Mouse (Mus musculus): ENCODE results near the gene Mtus2. TPM values are rescaled to one million over a fixed set of nuclear protein-coding genes. Genes with fewer than 3 reads are reported as not detected.

Mtus2 gene
- total and polyA plus RNA-seq, 2 experiments: 0.18 to 0.66 TPM

DNA sequence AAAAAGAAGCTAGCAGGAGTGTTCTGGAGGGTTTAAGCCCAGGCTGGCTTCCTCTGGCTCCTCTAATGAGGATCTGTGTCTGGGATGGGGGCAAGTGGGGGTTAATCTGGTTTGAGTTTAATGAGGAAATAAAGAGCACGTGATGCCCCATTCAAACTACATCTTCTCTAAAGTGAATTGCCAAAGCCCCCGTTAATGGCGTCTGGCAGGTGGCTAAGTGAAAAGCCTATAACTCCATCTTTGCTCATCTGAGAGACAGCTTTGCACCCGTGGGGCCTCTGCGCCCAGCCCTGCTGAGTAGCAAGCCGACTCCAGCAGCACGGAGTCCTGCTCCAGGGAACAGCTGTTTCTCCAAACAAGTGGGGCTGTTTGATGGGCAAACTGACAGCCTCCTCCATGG is 332.8 kb downstream of the Mtus2 start:
- H3K9ac ChIP-seq (ENCODE audit: low read depth, low read length): no peak overlapping the region
- no peak overlapping the region for H3K4me3 ChIP-seq (ENCODE audit: insufficient read depth, low read depth, low read length)
- no peaks in the 10 kb centered on the region for H3K4me1 ChIP-seq (ENCODE audit: control insufficient read depth, insufficient read depth, low read length)
- DNase-seq (ENCODE audit: extremely low read depth, low read depth, low spot score): no peak
- H3K79me2 ChIP-seq (ENCODE audit: control insufficient read depth, insufficient read depth, low read length): no peaks in the 10 kb centered on the region
- H3K36me3 ChIP-seq (ENCODE audit: control insufficient read depth, insufficient read depth, low read length): no peaks in the 10 kb centered on the region
- WGBS: 89% methylated on average over 7 of the region's 7 CpGs
- no peaks in the 10 kb centered on the region for H3K27me3 ChIP-seq (ENCODE audit: control insufficient read depth, insufficient read depth, low read length)
- TF ChIP-seq POLR2A (IDR thresholded peaks at IDR 0.05; ENCODE audit: extremely low read depth, insufficient read depth, low read length) (no peak), CTCF (IDR thresholded peaks at IDR 0.05; ENCODE audit: low read depth, low read length) (no peak)
- H3K27ac ChIP-seq (replicated peaks; ENCODE audit: insufficient read depth, low read depth, low read length): no peak overlapping the region

- H3K27ac ChIP-seq (replicated peaks; ENCODE audit: insufficient read depth, low read depth, low read length): no peak overlapping the region
- DNase-seq (ENCODE audit: extremely low read depth, low read depth, low spot score): no peak
- TF ChIP-seq POLR2A (IDR thresholded peaks at IDR 0.05; ENCODE audit: extremely low read depth, insufficient read depth, low read length) (no peak), CTCF (IDR thresholded peaks at IDR 0.05; ENCODE audit: low read depth, low read length) (no peak)
- H3K9ac ChIP-seq (ENCODE audit: low read depth, low read length): no peak overlapping the region
- H3K4me1 ChIP-seq (ENCODE audit: control insufficient read depth, insufficient read depth, low read length): no peaks in the 10 kb centered on the region
- H3K36me3 ChIP-seq (ENCODE audit: control insufficient read depth, insufficient read depth, low read length): no peaks in the 10 kb centered on the region
- 75% methylated on average over 7 of the region's 7 CpGs for WGBS
- no peaks in the 10 kb centered on the region for H3K27me3 ChIP-seq (ENCODE audit: control insufficient read depth, insufficient read depth, low read length)
- H3K4me3 ChIP-seq (ENCODE audit: insufficient read depth, low read depth, low read length): no peak overlapping the region
- H3K79me2 ChIP-seq (ENCODE audit: control insufficient read depth, insufficient read depth, low read length): no peaks in the 10 kb centered on the region
Observed at GRCm38 (mm10) chr5:148292862-148293261, 335.7 kb downstream of the Mtus2 start.

- H3K27ac ChIP-seq (replicated peaks; ENCODE audit: insufficient read depth, low read depth, low read length): no peak overlapping the region
- H3K9ac ChIP-seq (ENCODE audit: low read depth, low read length): no peak overlapping the region
- 88% methylated on average over 7 of the region's 7 CpGs for WGBS
Observed at GRCm38 (mm10) chr5:148293346-148293745, 336.2 kb downstream of the Mtus2 start.

DNA sequence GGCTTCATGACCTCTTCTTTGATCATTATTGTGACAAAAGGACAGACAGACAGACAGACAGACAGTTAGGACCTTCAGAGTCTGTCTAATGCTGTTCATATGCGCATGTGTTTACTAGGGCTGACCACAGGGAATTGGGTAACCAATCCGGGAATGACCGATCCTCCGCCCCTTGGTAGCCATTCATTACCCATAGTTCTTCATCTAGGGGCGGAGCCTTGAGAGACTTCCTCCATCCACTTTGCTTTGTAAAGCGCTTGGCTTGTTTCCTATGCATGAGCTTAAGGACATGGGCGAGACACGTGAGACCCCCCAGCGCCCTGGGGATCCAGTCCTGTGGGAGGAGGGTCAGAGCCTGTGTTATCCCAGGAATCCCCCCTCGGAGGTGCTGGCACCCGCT is 345.8 kb downstream of the Mtus2 start:
- Histone ChIP-seq H3K9ac (ENCODE audit: low read depth, low read length) (peak overlapping the region; percentile 31), H3K79me2 (ENCODE audit: control insufficient read depth, insufficient read depth, low read length) (no peaks in the 10 kb centered on the region), H3K4me3 (ENCODE audit: insufficient read depth, low read depth, low read length) (peak overlapping the region; percentile 87), H3K27ac (replicated peaks; ENCODE audit: insufficient read depth, low read depth, low read length) (no peak overlapping the region), H3K27me3 (ENCODE audit: control insufficient read depth, insufficient read depth, low read length) (no peaks in the 10 kb centered on the region), H3K36me3 (ENCODE audit: control insufficient read depth, insufficient read depth, low read length) (no peaks in the 10 kb centered on the region), H3K4me1 (ENCODE audit: control insufficient read depth, insufficient read depth, low read length) (no peaks in the 10 kb centered on the region)
- WGBS: 76% methylated on average over 11 of the region's 11 CpGs
- TF ChIP-seq POLR2A (IDR thresholded peaks at IDR 0.05; ENCODE audit: extremely low read depth, insufficient read depth, low read length) (no peak), CTCF (IDR thresholded peaks at IDR 0.05; ENCODE audit: low read depth, low read length) (no peak)
- DNase-seq (ENCODE audit: extremely low read depth, low read depth, low spot score): peak; percentile 4

More at GRCm38 (mm10) chr5:148293346-148293745, 336.2 kb downstream of the Mtus2 start:
- no peak for DNase-seq (ENCODE audit: extremely low read depth, low read depth, low spot score)
- no peak overlapping the region for H3K4me3 ChIP-seq (ENCODE audit: insufficient read depth, low read depth, low read length)
- TF ChIP-seq CTCF (IDR thresholded peaks at IDR 0.05; ENCODE audit: low read depth, low read length) (peak; percentile 46; the same call in 1 of the 2 replicates), POLR2A (IDR thresholded peaks at IDR 0.05; ENCODE audit: extremely low read depth, insufficient read depth, low read length) (no peak)
- no peaks in the 10 kb centered on the region for H3K4me1 ChIP-seq (ENCODE audit: control insufficient read depth, insufficient read depth, low read length)
- H3K79me2 ChIP-seq (ENCODE audit: control insufficient read depth, insufficient read depth, low read length): no peaks in the 10 kb centered on the region
- H3K27me3 ChIP-seq (ENCODE audit: control insufficient read depth, insufficient read depth, low read length): no peaks in the 10 kb centered on the region
- H3K36me3 ChIP-seq (ENCODE audit: control insufficient read depth, insufficient read depth, low read length): no peaks in the 10 kb centered on the region

DNA sequence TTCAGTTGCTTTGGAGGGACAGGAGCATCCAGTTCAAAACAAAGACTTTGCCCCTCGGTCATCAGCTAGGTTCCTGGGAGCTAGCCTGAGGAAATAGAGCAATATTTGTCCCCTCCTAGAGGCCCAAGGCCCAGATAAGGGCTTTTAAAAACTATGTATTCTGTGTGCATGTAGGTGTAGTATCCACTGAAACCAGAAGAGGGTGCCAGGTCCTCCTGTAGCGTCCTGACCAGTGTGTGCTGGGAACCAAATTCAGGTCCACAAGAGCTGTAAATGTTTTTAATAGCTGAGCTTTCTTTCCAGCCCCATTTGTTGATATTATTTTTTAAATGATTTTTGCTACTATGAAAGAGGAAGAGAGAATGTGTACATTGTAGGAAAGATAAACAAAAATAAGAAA is 347.0 kb downstream of the Mtus2 start:
- no peak for DNase-seq (ENCODE audit: extremely low read depth, low read depth, low spot score)
- Histone ChIP-seq H3K36me3 (ENCODE audit: control insufficient read depth, insufficient read depth, low read length) (no peaks in the 10 kb centered on the region), H3K4me3 (ENCODE audit: insufficient read depth, low read depth, low read length) (no peak overlapping the region), H3K4me1 (ENCODE audit: control insufficient read depth, insufficient read depth, low read length) (no peaks in the 10 kb centered on the region), H3K9ac (ENCODE audit: low read depth, low read length) (no peak overlapping the region), H3K79me2 (ENCODE audit: control insufficient read depth, insufficient read depth, low read length) (no peaks in the 10 kb centered on the region), H3K27me3 (ENCODE audit: control insufficient read depth, insufficient read depth, low read length) (no peaks in the 10 kb centered on the region), H3K27ac (replicated peaks; ENCODE audit: insufficient read depth, low read depth, low read length) (no peak overlapping the region)
- 85% methylated on average over 2 of the region's 2 CpGs for WGBS
- no peak for TF ChIP-seq CTCF (IDR thresholded peaks at IDR 0.05; ENCODE audit: low read depth, low read length)
- no peak for TF ChIP-seq POLR2A (IDR thresholded peaks at IDR 0.05; ENCODE audit: extremely low read depth, insufficient read depth, low read length)

GRCm38 (mm10) chr5:148310790-148311189 is 353.7 kb downstream of the Mtus2 start:
- DNase-seq (ENCODE audit: extremely low read depth, low read depth, low spot score): peak; percentile 9
- H3K9ac ChIP-seq (ENCODE audit: low read depth, low read length): no peak overlapping the region
- H3K79me2 ChIP-seq (ENCODE audit: control insufficient read depth, insufficient read depth, low read length): no peaks in the 10 kb centered on the region
- no peak for TF ChIP-seq POLR2A (IDR thresholded peaks at IDR 0.05; ENCODE audit: extremely low read depth, insufficient read depth, low read length)
- TF ChIP-seq CTCF (IDR thresholded peaks at IDR 0.05; ENCODE audit: low read depth, low read length): peak; percentile 45
- H3K4me3 ChIP-seq (ENCODE audit: insufficient read depth, low read depth, low read length): peak overlapping the region; percentile 46
- H3K27me3 ChIP-seq (ENCODE audit: control insufficient read depth, insufficient read depth, low read length): no peaks in the 10 kb centered on the region
- no peak overlapping the region for H3K27ac ChIP-seq (replicated peaks; ENCODE audit: insufficient read depth, low read depth, low read length)
- H3K36me3 ChIP-seq (ENCODE audit: control insufficient read depth, insufficient read depth, low read length): no peaks in the 10 kb centered on the region
- no peaks in the 10 kb centered on the region for H3K4me1 ChIP-seq (ENCODE audit: control insufficient read depth, insufficient read depth, low read length)
- 60% methylated on average over 10 of the region's 10 CpGs for WGBS
